Mouse (Mus musculus): ENCODE measurements around the gene Foxa2. TPM values are rescaled to one million over a fixed set of nuclear protein-coding genes. Genes with fewer than 3 reads are reported as not detected.

The Foxa2 gene
- polyA plus RNA-seq (2011; ENCODE audit: insufficient read depth, insufficient read length, low read depth, missing spikeins) = 0.85 TPM in 1 of 2 replicates, not detected in the other

- peak within 1 kb of the TSS; percentile 32; the same call in 1 of the 2 replicates for H3K9ac ChIP-seq (ENCODE audit: low read depth, poor library complexity, severe bottlenecking)
- no peaks in the 10 kb centered on the region for H3K4me1 ChIP-seq (ENCODE audit: control insufficient read depth, insufficient read depth, low read length)
- H3K27me3 ChIP-seq (ENCODE audit: control insufficient read depth, insufficient read depth, low read length, poor library complexity, severe bottlenecking) = peaks cover 42% of the 10 kb centered on the region
- H3K9me3 ChIP-seq (replicated peaks; ENCODE audit: control insufficient read depth, insufficient read depth, low read length, poor library complexity, severe bottlenecking) = no peaks in the 10 kb centered on the region
- peak within 1 kb of the TSS; percentile 41 for H3K4me3 ChIP-seq (ENCODE audit: low read depth, low read length)
- no peak within 1 kb of the TSS for H3K27ac ChIP-seq (ENCODE audit: insufficient read depth, low read length)
- no peaks in the 10 kb centered on the region for H3K36me3 ChIP-seq (ENCODE audit: control insufficient read depth, insufficient read depth, low read length, poor library complexity, severe bottlenecking)
- TF ChIP-seq POLR2A (IDR thresholded peaks at IDR 0.05; ENCODE audit: insufficient read depth, low read length) (no peak), EP300 (IDR thresholded peaks at IDR 0.05; ENCODE audit: insufficient read depth, low read depth, low read length) (no peak), CTCF (IDR thresholded peaks at IDR 0.05; ENCODE audit: low read depth, low read length) (no peak)
Observed at GRCm38 (mm10) chr2:148046799-148047165, at the start of gene Foxa2. TSS of gene Foxa2 (minus strand) at chr2:148046969.

GRCm38 (mm10) chr2:148092089-148092488 lies 45.3 kb upstream of the Foxa2 start:
- TF ChIP-seq EP300 (IDR thresholded peaks at IDR 0.05; ENCODE audit: insufficient read depth, low read depth, low read length) (no peak), CTCF (IDR thresholded peaks at IDR 0.05; ENCODE audit: low read depth, low read length) (no peak), POLR2A (IDR thresholded peaks at IDR 0.05; ENCODE audit: insufficient read depth, low read length) (no peak)
- Histone ChIP-seq H3K9me3 (replicated peaks; ENCODE audit: control insufficient read depth, insufficient read depth, low read length, poor library complexity, severe bottlenecking) (no peaks in the 10 kb centered on the region), H3K36me3 (ENCODE audit: control insufficient read depth, insufficient read depth, low read length, poor library complexity, severe bottlenecking) (no peaks in the 10 kb centered on the region), H3K27me3 (ENCODE audit: control insufficient read depth, insufficient read depth, low read length, poor library complexity, severe bottlenecking) (peaks cover 1% of the 10 kb centered on the region; the same call in 1 of the 2 replicates), H3K27ac (ENCODE audit: insufficient read depth, low read length) (no peak overlapping the region), H3K9ac (ENCODE audit: low read depth, poor library complexity, severe bottlenecking) (no peak overlapping the region), H3K4me1 (ENCODE audit: control insufficient read depth, insufficient read depth, low read length) (no peaks in the 10 kb centered on the region), H3K4me3 (ENCODE audit: low read depth, low read length) (no peak overlapping the region)

- H3K27me3 ChIP-seq (ENCODE audit: control insufficient read depth, insufficient read depth, low read length, poor library complexity, severe bottlenecking) = peaks cover 1% of the 10 kb centered on the region; the same call in 1 of the 2 replicates
- no peaks in the 10 kb centered on the region for H3K9me3 ChIP-seq (replicated peaks; ENCODE audit: control insufficient read depth, insufficient read depth, low read length, poor library complexity, severe bottlenecking)
- H3K27ac ChIP-seq (ENCODE audit: insufficient read depth, low read length) = no peak overlapping the region
- H3K9ac ChIP-seq (ENCODE audit: low read depth, poor library complexity, severe bottlenecking) = no peak overlapping the region
- no peak overlapping the region for H3K4me3 ChIP-seq (ENCODE audit: low read depth, low read length)
- TF ChIP-seq EP300 (IDR thresholded peaks at IDR 0.05; ENCODE audit: insufficient read depth, low read depth, low read length) = no peak
- TF ChIP-seq POLR2A (IDR thresholded peaks at IDR 0.05; ENCODE audit: insufficient read depth, low read length) = no peak
- TF ChIP-seq CTCF (IDR thresholded peaks at IDR 0.05; ENCODE audit: low read depth, low read length) = no peak
- H3K4me1 ChIP-seq (ENCODE audit: control insufficient read depth, insufficient read depth, low read length) = no peaks in the 10 kb centered on the region
- no peaks in the 10 kb centered on the region for H3K36me3 ChIP-seq (ENCODE audit: control insufficient read depth, insufficient read depth, low read length, poor library complexity, severe bottlenecking)
Observed at GRCm38 (mm10) chr2:148091657-148092056, 44.9 kb upstream of the Foxa2 start.

GRCm38 (mm10) chr2:148090071-148090470 lies 43.3 kb upstream of the Foxa2 start:
- Histone ChIP-seq H3K27ac (ENCODE audit: insufficient read depth, low read length) (no peak overlapping the region), H3K9ac (ENCODE audit: low read depth, poor library complexity, severe bottlenecking) (no peak overlapping the region), H3K4me3 (ENCODE audit: low read depth, low read length) (no peak overlapping the region), H3K36me3 (ENCODE audit: control insufficient read depth, insufficient read depth, low read length, poor library complexity, severe bottlenecking) (no peaks in the 10 kb centered on the region), H3K4me1 (ENCODE audit: control insufficient read depth, insufficient read depth, low read length) (no peaks in the 10 kb centered on the region), H3K9me3 (replicated peaks; ENCODE audit: control insufficient read depth, insufficient read depth, low read length, poor library complexity, severe bottlenecking) (no peaks in the 10 kb centered on the region), H3K27me3 (ENCODE audit: control insufficient read depth, insufficient read depth, low read length, poor library complexity, severe bottlenecking) (peaks cover 1% of the 10 kb centered on the region; the same call in 1 of the 2 replicates)
- TF ChIP-seq EP300 (IDR thresholded peaks at IDR 0.05; ENCODE audit: insufficient read depth, low read depth, low read length) (no peak), POLR2A (IDR thresholded peaks at IDR 0.05; ENCODE audit: insufficient read depth, low read length) (no peak), CTCF (IDR thresholded peaks at IDR 0.05; ENCODE audit: low read depth, low read length) (no peak)

GRCm38 (mm10) chr2:148085529-148085928 lies 38.8 kb upstream of the Foxa2 start:
- H3K4me1 ChIP-seq (ENCODE audit: control insufficient read depth, insufficient read depth, low read length) = no peaks in the 10 kb centered on the region
- H3K9ac ChIP-seq (ENCODE audit: low read depth, poor library complexity, severe bottlenecking) = no peak overlapping the region
- no peaks in the 10 kb centered on the region; the same call in 1 of the 2 replicates for H3K27me3 ChIP-seq (ENCODE audit: control insufficient read depth, insufficient read depth, low read length, poor library complexity, severe bottlenecking)
- no peak overlapping the region for H3K4me3 ChIP-seq (ENCODE audit: low read depth, low read length)
- no peaks in the 10 kb centered on the region for H3K36me3 ChIP-seq (ENCODE audit: control insufficient read depth, insufficient read depth, low read length, poor library complexity, severe bottlenecking)
- H3K27ac ChIP-seq (ENCODE audit: insufficient read depth, low read length) = no peak overlapping the region
- H3K9me3 ChIP-seq (replicated peaks; ENCODE audit: control insufficient read depth, insufficient read depth, low read length, poor library complexity, severe bottlenecking) = no peaks in the 10 kb centered on the region
- TF ChIP-seq EP300 (IDR thresholded peaks at IDR 0.05; ENCODE audit: insufficient read depth, low read depth, low read length) (no peak), POLR2A (IDR thresholded peaks at IDR 0.05; ENCODE audit: insufficient read depth, low read length) (no peak), CTCF (IDR thresholded peaks at IDR 0.05; ENCODE audit: low read depth, low read length) (no peak)

- no peak for TF ChIP-seq CTCF (IDR thresholded peaks at IDR 0.05; ENCODE audit: low read depth, low read length)
- no peak for TF ChIP-seq EP300 (IDR thresholded peaks at IDR 0.05; ENCODE audit: insufficient read depth, low read depth, low read length)
- TF ChIP-seq POLR2A (IDR thresholded peaks at IDR 0.05; ENCODE audit: insufficient read depth, low read length) = no peak
- H3K9ac ChIP-seq (ENCODE audit: low read depth, poor library complexity, severe bottlenecking) = no peak overlapping the region
- no peaks in the 10 kb centered on the region for H3K4me1 ChIP-seq (ENCODE audit: control insufficient read depth, insufficient read depth, low read length)
- H3K27ac ChIP-seq (ENCODE audit: insufficient read depth, low read length) = no peak overlapping the region
- no peak overlapping the region for H3K4me3 ChIP-seq (ENCODE audit: low read depth, low read length)
- no peaks in the 10 kb centered on the region for H3K9me3 ChIP-seq (replicated peaks; ENCODE audit: control insufficient read depth, insufficient read depth, low read length, poor library complexity, severe bottlenecking)
- H3K27me3 ChIP-seq (ENCODE audit: control insufficient read depth, insufficient read depth, low read length, poor library complexity, severe bottlenecking) = no peaks in the 10 kb centered on the region; the same call in 1 of the 2 replicates
- no peaks in the 10 kb centered on the region for H3K36me3 ChIP-seq (ENCODE audit: control insufficient read depth, insufficient read depth, low read length, poor library complexity, severe bottlenecking)
Observed at GRCm38 (mm10) chr2:148085126-148085525, 38.4 kb upstream of the Foxa2 start.
